Mouse (Mus musculus) forebrain, postnatal 0 days (tissue): ENCODE measurements around the gene Ptprm. TPM values are rescaled to one million over a fixed set of nuclear protein-coding genes. Genes with fewer than 3 reads are reported as not detected.
A peak's percentile ranks its signal among the peaks of the same experiment; 100 is the strongest.

Experiments used
- ATAC-seq: fragments of 200-750 bp; cut with Nextera tagmentation; 2 replicates; pipeline ENCODE4 v1.8.0; 2017; ENCODE audit warnings: mild to moderate bottlenecking, moderate library complexity
- DNase-seq: peaks from one replicate; pipeline ENCODE4 v3.0.0-alpha.2; 2015
- H3K27ac ChIP-seq: fragments of 300-500 bp; sonication (generic); 2 replicates; pipeline ENCODE4 v1.5.1; 2014; ENCODE audit warnings: low read depth, mild to moderate bottlenecking, antibody characterized with exemption, low read length, moderate library complexity, mixed read lengths
- H3K27me3 ChIP-seq: fragments of 300-500 bp; sonication (generic); 2 replicates; pipeline ENCODE4 v1.6.1; 2014; ENCODE audit warnings: mild to moderate bottlenecking, low read length, mixed read lengths; ENCODE audit not compliant: insufficient read depth
- H3K36me3 ChIP-seq: fragments of 300-500 bp; sonication (generic); 2 replicates; pipeline ENCODE4 v1.6.1; 2014; ENCODE audit warnings: mild to moderate bottlenecking, moderate library complexity; ENCODE audit not compliant: insufficient read depth
- H3K4me1 ChIP-seq: fragments of 300-500 bp; sonication (generic); 2 replicates; pipeline ENCODE4 v1.6.1; 2014; ENCODE audit warnings: antibody characterized with exemption; ENCODE audit not compliant: insufficient read depth
- H3K4me2 ChIP-seq: fragments of 300-500 bp; sonication (generic); 2 replicates; pipeline ENCODE4 v1.6.1; 2014; ENCODE audit warnings: low read depth, mild to moderate bottlenecking, moderate library complexity
- H3K4me3 ChIP-seq: fragments of 300-500 bp; sonication (generic); 2 replicates; pipeline ENCODE4 v1.5.1; 2014; ENCODE audit warnings: low read depth, low read length, mixed read lengths
- H3K9ac ChIP-seq: fragments of 300-500 bp; sonication (generic); 2 replicates; pipeline ENCODE4 v1.6.1; 2014; ENCODE audit warnings: mild to moderate bottlenecking
- H3K9me3 ChIP-seq: fragments of 300-500 bp; sonication (generic); 2 replicates; pipeline ENCODE4 v1.6.1; 2016; ENCODE audit warnings: low read length
- CTCF ChIP-seq: sonication (generic); IDR thresholded peaks from 2 replicates; pipeline ENCODE4 v1.5.1; 2016; ENCODE audit warnings: antibody characterized with exemption, control low read depth, low read depth
- WGBS: fragments of 180-500 bp; shearing (Covaris S2); extraction: QIAGEN DNeasy Blood & Tissue Kit; methylation state at CpG from one replicate; pipeline ENCODE4 v1.1.7; 2014; 5-methylcytosine and 5-hydroxymethylcytosine counted together
- polyA plus RNA-seq: library from polyadenylated mRNA; unstranded; fragments of >200 nt; fragmentation: Nextera tagmentation; extraction: Ambion mirVana; gene quantifications from 2 replicates; pipeline ENCODE4 v1.2.1, GENCODE M21; 2015
- total RNA-seq: library from RNA; depleted of rRNA; stranded (reverse); fragments of >200 nt; gene quantifications from 2 replicates; pipeline ENCODE4 v1.2.3, GENCODE M21; 2014

Gene Ptprm
- total and polyA plus RNA-seq, 2 experiments from 2014 or later = 12.9 to 33.2 TPM

GRCm38 (mm10) chr17:67090153-67090552 is 264.1 kb downstream of the Ptprm start:
- 82% methylated on average over 7 of the region's 7 CpGs for WGBS
- H3K9me3 ChIP-seq = no peaks in the 10 kb centered on the region

GRCm38 (mm10) chr17:67089611-67090010 is 264.6 kb downstream of the Ptprm start:
- peaks cover 6% of the 10 kb centered on the region; the same call in 1 of the 2 replicates for H3K4me1 ChIP-seq
- WGBS = 84% methylated on average over 3 of the region's 3 CpGs
- no peaks in the 10 kb centered on the region for H3K36me3 ChIP-seq
- peaks cover 4% of the 10 kb centered on the region; the same call in 1 of the 2 replicates for H3K27me3 ChIP-seq
- TF ChIP-seq CTCF = no peak
- H3K4me3 ChIP-seq = no peak overlapping the region
- DNase-seq (no peak), ATAC-seq (no peak)
- H3K9me3 ChIP-seq = no peaks in the 10 kb centered on the region
- no peak overlapping the region for H3K4me2 ChIP-seq
- no peak overlapping the region for H3K9ac ChIP-seq
- H3K27ac ChIP-seq = no peak overlapping the region

More at GRCm38 (mm10) chr17:67090153-67090552, 264.1 kb downstream of the Ptprm start:
- no peaks in the 10 kb centered on the region for H3K36me3 ChIP-seq
- H3K4me3 ChIP-seq = no peak overlapping the region
- H3K27ac ChIP-seq = no peak overlapping the region
- no peak for TF ChIP-seq CTCF
- H3K27me3 ChIP-seq = peaks cover 4% of the 10 kb centered on the region; the same call in 1 of the 2 replicates
- H3K4me1 ChIP-seq = 0 out of 2 replicates have a peak, but pooled peaks cover 3% of the 10 kb centered on the region
- no peak overlapping the region for H3K9ac ChIP-seq
- no peak for ATAC-seq
- H3K4me2 ChIP-seq = no peak overlapping the region
- no peak for DNase-seq

- peak; percentile 37 for TF ChIP-seq CTCF
- no peak for ATAC-seq
- no peak overlapping the region for H3K4me3 ChIP-seq
- no peak for DNase-seq
- peaks cover 6% of the 10 kb centered on the region; the same call in 1 of the 2 replicates for H3K4me1 ChIP-seq
- no peak overlapping the region for H3K27ac ChIP-seq
- H3K27me3 ChIP-seq = peaks cover 4% of the 10 kb centered on the region; the same call in 1 of the 2 replicates
- H3K4me2 ChIP-seq = no peak overlapping the region
- no peak overlapping the region for H3K9ac ChIP-seq
- H3K9me3 ChIP-seq = no peaks in the 10 kb centered on the region
- H3K36me3 ChIP-seq = no peaks in the 10 kb centered on the region
- WGBS = 67% methylated on average over 5 of the region's 5 CpGs
These were observed 266.7 kb downstream of the Ptprm start for GRCm38 (mm10) chr17:67087585-67087984.

GRCm38 (mm10) chr17:67086811-67087210 is 267.4 kb downstream of the Ptprm start:
- Histone ChIP-seq H3K9me3 (no peaks in the 10 kb centered on the region), H3K36me3 (no peaks in the 10 kb centered on the region), H3K27me3 (peaks cover 10% of the 10 kb centered on the region; the same call in 1 of the 2 replicates), H3K9ac (no peak overlapping the region), H3K27ac (no peak overlapping the region), H3K4me1 (peaks cover 6% of the 10 kb centered on the region; the same call in 1 of the 2 replicates), H3K4me2 (no peak overlapping the region), H3K4me3 (no peak overlapping the region)
- ATAC-seq (no peak), DNase-seq (no peak)
- no peak for TF ChIP-seq CTCF
- 86% methylated on average over 2 of the region's 2 CpGs for WGBS

- Histone ChIP-seq H3K9me3 (no peaks in the 10 kb centered on the region), H3K9ac (no peak overlapping the region), H3K36me3 (no peaks in the 10 kb centered on the region), H3K4me2 (no peak overlapping the region), H3K4me1 (peaks cover 6% of the 10 kb centered on the region; the same call in 1 of the 2 replicates), H3K27ac (no peak overlapping the region), H3K27me3 (peaks cover 10% of the 10 kb centered on the region; the same call in 1 of the 2 replicates), H3K4me3 (no peak overlapping the region)
- peak; percentile 69 for ATAC-seq
- WGBS = 24% methylated on average over 4 of the region's 4 CpGs
- no peak for TF ChIP-seq CTCF
- peak; percentile 68 for DNase-seq
These were observed 269.8 kb downstream of the Ptprm start for GRCm38 (mm10) chr17:67084501-67084900.

- Histone ChIP-seq H3K4me1 (peaks cover 6% of the 10 kb centered on the region; the same call in 1 of the 2 replicates), H3K4me2 (no peak overlapping the region), H3K9ac (no peak overlapping the region), H3K27ac (no peak overlapping the region), H3K27me3 (peaks cover 10% of the 10 kb centered on the region), H3K36me3 (no peaks in the 10 kb centered on the region), H3K9me3 (no peaks in the 10 kb centered on the region), H3K4me3 (no peak overlapping the region)
- TF ChIP-seq CTCF = no peak
- ATAC-seq (peak; percentile 23; the same call in 1 of the 2 replicates), DNase-seq (no peak)
- 63% methylated on average over 5 of the region's 5 CpGs for whole genome bisulfite sequencing
These were observed 270.2 kb downstream of the Ptprm start for GRCm38 (mm10) chr17:67084093-67084492.

GRCm38 (mm10) chr17:67079570-67079969 is 274.7 kb downstream of the Ptprm start:
- TF ChIP-seq CTCF = no peak
- DNase-seq = no peak
- Histone ChIP-seq H3K4me2 (no peak overlapping the region), H3K27me3 (peaks cover 6% of the 10 kb centered on the region; the same call in 1 of the 2 replicates), H3K9me3 (no peaks in the 10 kb centered on the region), H3K4me3 (no peak overlapping the region), H3K36me3 (no peaks in the 10 kb centered on the region), H3K9ac (no peak overlapping the region), H3K27ac (no peak overlapping the region), H3K4me1 (0 out of 2 replicates have a peak, but pooled peaks cover under 1% of the 10 kb centered on the region)
- ATAC-seq = no peak
- WGBS = 78% methylated on average over 1 of the region's 1 CpGs
